24 mouse cellular contexts compared by ENCODE assay signal in the genomic region with DNA sequence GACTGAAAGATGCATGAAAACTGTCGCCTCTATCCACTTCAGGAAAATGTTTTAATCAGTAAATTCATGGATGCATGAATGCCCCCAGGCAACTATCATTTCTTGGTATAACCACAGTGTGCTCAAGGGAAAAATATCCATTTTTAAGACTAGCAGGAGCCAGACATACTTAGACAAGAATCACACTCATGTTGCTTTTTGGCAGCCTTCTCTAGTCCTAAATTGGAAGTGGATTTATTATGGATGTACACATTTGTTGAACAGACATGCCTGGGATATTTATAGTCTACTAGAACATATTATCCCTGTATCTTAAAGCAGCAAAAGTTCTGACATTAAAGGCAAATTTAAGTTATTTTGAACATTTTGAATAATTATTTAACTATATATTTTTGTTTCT. TPM values are rescaled to one million over a fixed set of nuclear protein-coding genes. Genes with fewer than 3 reads are reported as not detected.
"Had no signal": no experiment of that assay in that cellular context is flagged by ENCODE, and none has a peak within 500 bp of the region (broad histone marks: within the 10 kb centered on the region; RNA-seq: fewer than 3 reads in every experiment).

No protein-coding gene starts in this region.

- ATAC-seq: liver, postnatal 0 days; lung, postnatal 0 days; midbrain, embryonic 13.5 days; midbrain, embryonic 15.5 days had no signal

- H3K27me3 ChIP-seq: lung, embryonic 15.5 days; megakaryocyte, embryonic 14.5 days; midbrain, embryonic 13.5 days; midbrain, embryonic 15.5 days; neural tube, embryonic 12.5 days had no signal

- H3K4me3 ChIP-seq: lung, embryonic 15.5 days; megakaryocyte, embryonic 14.5 days; midbrain, embryonic 13.5 days; midbrain, embryonic 15.5 days; neural tube, embryonic 12.5 days had no signal

- H3K4me2 ChIP-seq: lung, embryonic 15.5 days; midbrain, embryonic 11.5 days; midbrain, embryonic 13.5 days; midbrain, embryonic 15.5 days; neural tube, embryonic 12.5 days had no signal

- H3K27ac ChIP-seq: lung, embryonic 15.5 days; macrophage; midbrain, embryonic 13.5 days; midbrain, embryonic 15.5 days; neural tube, embryonic 12.5 days had no signal

- H3K9ac ChIP-seq: liver, postnatal 0 days; lung, embryonic 15.5 days; midbrain, embryonic 13.5 days; midbrain, embryonic 15.5 days; neural tube, embryonic 12.5 days had no signal

- H3K9me3 ChIP-seq: lung, embryonic 15.5 days; megakaryocyte, embryonic 14.5 days; midbrain, embryonic 13.5 days; midbrain, embryonic 15.5 days; neural tube, embryonic 12.5 days had no signal

- DNase-seq: liver, postnatal 0 days; lung, adult 2 months; lung, postnatal 14 days; lung, postnatal 36 days; retina, postnatal 1 day; right cerebral cortex, adult 18-20 months; right cerebral cortex, postnatal 25 days; right cerebral cortex, postnatal 4 days; spleen, adult 18-20 months; thymus, adult 2 months; thymus, postnatal 25 days; thymus, postnatal 4 days had no signal

- H3K4me1 ChIP-seq: lung, embryonic 15.5 days; midbrain, embryonic 13.5 days; midbrain, embryonic 15.5 days; neural tube, embryonic 12.5 days had no signal

RNA-seq across cellular contexts. Expression of gene Bnipl, which starts 13.7 kb away (rescaled TPM):
- total RNA-seq: megakaryocyte progenitor cell, adult 5-6 weeks; midbrain, postnatal 0 days; monocyte, adult 5-6 weeks; neutrophil, adult 5-6 weeks had no signal
- polyA plus RNA-seq: liver, postnatal 0 days; macrophage; midbrain, postnatal 0 days had no signal

RNA-seq across cellular contexts. Expression of gene Gm128, which starts 23.3 kb away (rescaled TPM):
- total RNA-seq: monocyte, adult 5-6 weeks; neutrophil, adult 5-6 weeks had no signal
